Mouse (Mus musculus) cortical plate, adult 2 months (tissue): ENCODE results near the gene Ndst2.

ENCODE experiments used
- CTCF ChIP-seq: fragments of 200-500 bp; IDR thresholded peaks from 2 replicates; pipeline ENCODE4 v1.5.1; 2011; ENCODE audit warnings: mild to moderate bottlenecking, control low read depth, low read length; ENCODE audit not compliant: insufficient read depth; ENCODE audit errors: extremely low read depth
- POLR2A ChIP-seq: fragments of 200-500 bp; IDR thresholded peaks from 2 replicates; pipeline ENCODE4 v1.6.1; 2011; ENCODE audit warnings: mild to moderate bottlenecking, low read length, control low read depth; ENCODE audit not compliant: insufficient read depth; ENCODE audit errors: extremely low read depth

DNA sequence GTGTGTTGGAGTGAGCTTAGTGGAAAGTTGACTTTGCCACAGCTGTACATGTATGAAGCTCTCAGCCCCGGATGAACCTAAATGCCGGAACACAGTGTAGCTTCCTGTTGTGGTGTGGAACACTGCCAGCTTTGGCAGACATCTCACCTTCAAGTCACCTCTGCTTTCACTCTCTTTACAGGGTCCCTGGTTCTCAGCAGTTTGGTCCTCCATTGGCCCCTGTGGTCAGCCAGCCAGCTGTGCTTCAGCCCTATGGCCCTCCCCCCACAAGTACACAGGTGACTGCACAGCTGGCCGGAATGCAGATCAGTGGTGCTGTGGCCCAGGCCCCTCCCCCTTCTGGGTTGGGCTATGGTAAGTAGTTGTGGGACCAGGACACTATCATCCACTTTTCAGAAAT is 51.9 kb downstream of the Ndst2 start:
- TF ChIP-seq CTCF = no peak
- TF ChIP-seq POLR2A = no peak
